Mouse (Mus musculus) forebrain, embryonic 16.5 days (tissue): ENCODE results near the gene Hsbp1. TPM values are rescaled to one million over a fixed set of nuclear protein-coding genes. Genes with fewer than 3 reads are reported as not detected.
"Not testable (repeated sequence)": the region's sequence is repeated elsewhere in the genome, so short reads cannot be mapped to it uniquely, and the experiment has no call there.

Source experiments
- ATAC-seq: fragments of 200-750 bp; cut with Nextera tagmentation; 2 replicates; pipeline ENCODE4 v1.8.0; 2017; ENCODE audit warnings: mild to moderate bottlenecking, moderate library complexity
- H3K27ac ChIP-seq: fragments of 300-500 bp; sonication (generic); 2 replicates; pipeline ENCODE4 v1.5.1; 2014; ENCODE audit warnings: low read length, control low read depth
- H3K27me3 ChIP-seq: fragments of 300-500 bp; sonication (generic); replicated peaks from 2 replicates; pipeline ENCODE4 v1.6.1; 2014; ENCODE audit warnings: low read length; ENCODE audit not compliant: control insufficient read depth, insufficient read depth
- H3K36me3 ChIP-seq: fragments of 300-500 bp; sonication (generic); 2 replicates; pipeline ENCODE4 v1.6.1; 2014; ENCODE audit not compliant: control insufficient read depth, insufficient read depth
- H3K4me1 ChIP-seq: fragments of 300-500 bp; sonication (generic); replicated peaks from 2 replicates; pipeline ENCODE4 v1.6.1; 2014; ENCODE audit warnings: low read length; ENCODE audit not compliant: control insufficient read depth, insufficient read depth
- H3K4me2 ChIP-seq: fragments of 300-500 bp; sonication (generic); 2 replicates; pipeline ENCODE4 v1.6.1; 2014; ENCODE audit warnings: mild to moderate bottlenecking, low read length, control low read depth
- H3K4me3 ChIP-seq: fragments of 300-500 bp; sonication (generic); replicated peaks from 2 replicates; pipeline ENCODE4 v1.5.1; 2014; ENCODE audit warnings: mild to moderate bottlenecking, low read length, control low read depth
- H3K9ac ChIP-seq: fragments of 300-500 bp; sonication (generic); replicated peaks from 2 replicates; pipeline ENCODE4 v1.6.1; 2014; ENCODE audit warnings: low read depth, low read length, control low read depth
- H3K9me3 ChIP-seq: fragments of 300-500 bp; sonication (generic); 2 replicates; pipeline ENCODE4 v1.6.1; 2016; ENCODE audit warnings: low read length; ENCODE audit not compliant: control insufficient read depth
- WGBS: fragments of 180-500 bp; shearing (Covaris S2); extraction: QIAGEN DNeasy Blood & Tissue Kit; methylation state at CpG from one replicate; pipeline ENCODE4 v1.1.7; 2014; 5-methylcytosine and 5-hydroxymethylcytosine counted together
- polyA plus RNA-seq: library from polyadenylated mRNA; unstranded; fragments of >200 nt; fragmentation: Nextera tagmentation; extraction: Ambion mirVana; gene quantifications from 2 replicates; pipeline ENCODE4 v1.2.1, GENCODE M21; 2015

Gene Hsbp1
- polyA plus RNA-seq, 1 experiment from 2014 or later = 664 TPM

GRCm38 (mm10) chr8:119345029-119345682 lies 868 bp downstream of the Hsbp1 start:
- peaks cover 25% of the 10 kb centered on the region for H3K36me3 ChIP-seq
- 52% methylated on average over 22 of the region's 22 CpGs for WGBS
- H3K4me1 ChIP-seq = peaks cover 14% of the 10 kb centered on the region
- no peak overlapping the region for H3K27ac ChIP-seq
- no peaks in the 10 kb centered on the region; the same call in 1 of the 2 replicates for H3K27me3 ChIP-seq
- H3K9ac ChIP-seq = peak overlapping the region; percentile 98
- H3K4me3 ChIP-seq = peak overlapping the region; percentile 97
- ATAC-seq = no peak
- peaks cover 3% of the 10 kb centered on the region; the same call in 1 of the 2 replicates for H3K9me3 ChIP-seq
- H3K4me2 ChIP-seq = peak overlapping the region; percentile 57

- peaks cover 25% of the 10 kb centered on the region for H3K36me3 ChIP-seq
- ATAC-seq = no peak
- 85% methylated on average over 15 of the region's 15 CpGs for WGBS
- no peaks in the 10 kb centered on the region; the same call in 1 of the 2 replicates for H3K27me3 ChIP-seq
- H3K4me1 ChIP-seq = peaks cover 14% of the 10 kb centered on the region
- no peak overlapping the region for H3K4me3 ChIP-seq
- no peak overlapping the region; the same call in 1 of the 2 replicates for H3K4me2 ChIP-seq
- peaks cover 3% of the 10 kb centered on the region; the same call in 1 of the 2 replicates for H3K9me3 ChIP-seq
- H3K27ac ChIP-seq = no peak overlapping the region
- no peak overlapping the region for H3K9ac ChIP-seq
Measured at GRCm38 (mm10) chr8:119345683-119346075, 1.4 kb downstream of the Hsbp1 start.

- 94% methylated on average over 19 of the region's 19 CpGs for WGBS
- ATAC-seq = no peak
- Histone ChIP-seq H3K27me3 (no peaks in the 10 kb centered on the region), H3K4me2 (no peak overlapping the region), H3K27ac (no peak overlapping the region), H3K9ac (no peak overlapping the region), H3K4me3 (no peak overlapping the region), H3K36me3 (peaks cover 24% of the 10 kb centered on the region), H3K9me3 (no peaks in the 10 kb centered on the region), H3K4me1 (no peaks in the 10 kb centered on the region)
Measured at GRCm38 (mm10) chr8:119351647-119352046, 7.4 kb downstream of the Hsbp1 start.

GRCm38 (mm10) chr8:119352977-119353658 lies 8.8 kb downstream of the Hsbp1 start:
- Histone ChIP-seq H3K4me3 (no peak overlapping the region), H3K4me2 (no peak overlapping the region), H3K9ac (no peak overlapping the region), H3K27me3 (no peaks in the 10 kb centered on the region), H3K4me1 (no peaks in the 10 kb centered on the region), H3K9me3 (no peaks in the 10 kb centered on the region), H3K27ac (no peak overlapping the region), H3K36me3 (peaks cover 16% of the 10 kb centered on the region)
- no peak for ATAC-seq
- 82% methylated on average over 10 of the region's 10 CpGs for WGBS

- H3K4me2 ChIP-seq = no peak overlapping the region
- WGBS = 84% methylated on average over 6 of the region's 6 CpGs
- H3K27ac ChIP-seq = no peak overlapping the region
- H3K4me1 ChIP-seq = no peaks in the 10 kb centered on the region
- no peak overlapping the region for H3K9ac ChIP-seq
- H3K27me3 ChIP-seq = no peaks in the 10 kb centered on the region
- peaks cover 11% of the 10 kb centered on the region for H3K36me3 ChIP-seq
- no peaks in the 10 kb centered on the region for H3K9me3 ChIP-seq
- no peak for ATAC-seq
- H3K4me3 ChIP-seq = no peak overlapping the region
Measured at GRCm38 (mm10) chr8:119353659-119354023, 9.4 kb downstream of the Hsbp1 start.

- 61% methylated on average over 5 of the region's 5 CpGs for WGBS
- H3K9me3 ChIP-seq, ATAC-seq, H3K4me1 ChIP-seq, H3K9ac ChIP-seq, H3K4me3 ChIP-seq, H3K36me3 ChIP-seq, H3K27me3 ChIP-seq, H3K27ac ChIP-seq, H3K4me2 ChIP-seq: not testable (repeated sequence)
Measured at GRCm38 (mm10) chr8:119356631-119357030, 12.3 kb downstream of the Hsbp1 start.

- Histone ChIP-seq H3K4me3 (no peak overlapping the region), H3K27ac (no peak overlapping the region), H3K27me3 (no peaks in the 10 kb centered on the region), H3K9ac (no peak overlapping the region), H3K9me3 (no peaks in the 10 kb centered on the region), H3K4me2 (no peak overlapping the region), H3K36me3 (no peaks in the 10 kb centered on the region), H3K4me1 (no peaks in the 10 kb centered on the region)
- no peak for ATAC-seq
- WGBS = 82% methylated on average over 7 of the region's 7 CpGs
Measured at GRCm38 (mm10) chr8:119358175-119358574, 13.9 kb downstream of the Hsbp1 start.

GRCm38 (mm10) chr8:119358836-119359235 lies 14.5 kb downstream of the Hsbp1 start:
- no peaks in the 10 kb centered on the region for H3K27me3 ChIP-seq
- H3K27ac ChIP-seq = no peak overlapping the region
- H3K4me1 ChIP-seq = no peaks in the 10 kb centered on the region
- WGBS = 51% methylated on average over 14 of the region's 14 CpGs
- no peak overlapping the region for H3K4me3 ChIP-seq
- no peaks in the 10 kb centered on the region for H3K36me3 ChIP-seq
- ATAC-seq = no peak
- H3K9me3 ChIP-seq = no peaks in the 10 kb centered on the region
- no peak overlapping the region for H3K9ac ChIP-seq
- no peak overlapping the region for H3K4me2 ChIP-seq

- Histone ChIP-seq H3K27me3 (no peaks in the 10 kb centered on the region), H3K4me2 (no peak overlapping the region), H3K36me3 (no peaks in the 10 kb centered on the region), H3K4me1 (no peaks in the 10 kb centered on the region), H3K9me3 (no peaks in the 10 kb centered on the region), H3K9ac (no peak overlapping the region), H3K27ac (no peak overlapping the region), H3K4me3 (no peak overlapping the region)
- 79% methylated on average over 6 of the region's 8 CpGs for WGBS
- ATAC-seq = no peak
Measured at GRCm38 (mm10) chr8:119360686-119361295, 16.5 kb downstream of the Hsbp1 start.
